Mouse (Mus musculus): Measurements from ENCODE around the gene Acsl6. TPM values are rescaled to one million over a fixed set of nuclear protein-coding genes. Genes with fewer than 3 reads are reported as not detected.
"Not testable (repeated sequence)": the region's sequence is repeated elsewhere in the genome, so short reads cannot be mapped to it uniquely, and the experiment has no call there.

Gene Acsl6
- polyA plus RNA-seq, 1 experiment: 0.53 TPM

DNA sequence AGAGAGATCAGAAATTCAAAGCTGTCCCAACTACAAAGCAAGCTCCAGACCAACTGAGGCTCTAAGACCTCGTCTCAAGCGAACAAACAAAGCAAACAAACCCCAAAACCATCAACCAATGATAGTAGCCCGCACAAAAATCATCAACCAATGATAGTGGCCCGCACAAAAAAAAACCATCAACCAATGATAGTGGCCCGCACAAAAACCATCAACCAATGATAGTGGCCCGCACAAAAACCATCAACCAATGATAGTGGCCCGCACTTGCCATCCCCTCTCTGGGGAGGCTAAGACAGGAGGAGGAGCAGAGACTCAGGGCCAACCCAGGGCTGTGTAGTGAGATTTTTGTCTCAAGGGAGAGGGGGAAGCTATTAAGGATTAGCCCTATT is 52.0 kb downstream of the Acsl6 start:
- no peak for DNase-seq (ENCODE audit: low read depth, low spot score)
- WGBS: 69% methylated on average over 7 of the region's 7 CpGs

DNA sequence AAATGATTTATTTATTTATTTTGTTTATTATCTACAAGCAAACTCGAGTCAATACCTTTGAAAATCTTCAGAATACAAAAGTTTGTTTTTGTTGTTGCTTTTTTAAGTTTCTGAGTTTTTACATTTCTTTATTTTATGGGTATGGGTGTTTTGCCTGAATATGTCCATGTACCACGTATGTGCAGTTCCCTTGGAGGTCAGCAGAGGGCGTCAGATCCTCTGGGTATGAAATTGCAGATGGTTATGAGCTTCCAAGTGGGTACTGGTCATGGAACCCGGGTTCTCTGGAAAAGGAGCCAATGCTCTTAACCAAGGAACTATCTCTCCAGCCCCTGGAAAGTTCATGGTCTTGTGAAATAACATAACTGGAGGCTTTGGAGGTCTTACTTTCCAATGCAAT is 53.1 kb downstream of the Acsl6 start:
- no peak for DNase-seq (ENCODE audit: low read depth, low spot score)
- WGBS: 47% methylated on average over 4 of the region's 4 CpGs

DNA sequence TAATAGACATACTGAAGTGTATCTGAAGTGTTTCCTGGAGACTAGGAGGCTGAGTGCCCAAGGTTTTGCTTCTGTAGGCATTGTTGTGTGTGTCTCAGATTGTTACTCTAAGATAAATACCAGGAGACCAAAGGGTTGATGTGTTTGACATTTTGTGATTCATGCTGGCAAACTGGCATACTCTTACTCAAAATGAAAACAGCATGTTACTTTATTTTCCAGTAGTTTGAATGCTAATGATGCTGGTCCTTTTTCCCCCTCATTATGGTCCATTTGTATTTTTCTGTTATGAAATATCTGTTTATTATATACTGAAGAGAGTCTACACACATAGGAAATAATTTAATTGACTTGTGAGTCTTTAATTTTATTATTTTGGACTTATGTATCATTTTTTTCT is 69.0 kb downstream of the Acsl6 start:
- no peak for DNase-seq (ENCODE audit: low read depth, low spot score)

DNA sequence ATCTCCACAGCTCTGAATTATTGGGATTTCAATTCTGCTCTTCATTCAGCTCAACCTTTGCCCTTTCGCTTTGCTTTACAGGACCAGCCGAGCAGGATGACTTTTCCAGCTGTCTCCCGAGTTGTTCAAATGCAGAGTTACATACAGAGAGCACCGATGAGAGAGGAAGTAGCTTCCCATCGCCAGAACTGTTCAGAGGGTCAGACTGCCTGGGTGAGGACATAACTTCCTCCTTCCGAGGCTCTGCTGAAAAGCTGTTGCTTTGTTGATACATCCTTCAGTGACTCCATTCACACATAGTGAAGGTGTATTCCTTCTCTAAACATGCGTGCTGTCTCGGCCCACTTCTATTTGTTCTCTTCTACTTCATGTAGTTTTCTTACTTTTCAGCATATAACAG is 86.8 kb downstream of the Acsl6 start:
- 37% methylated on average over 8 of the region's 8 CpGs for WGBS
- DNase-seq (ENCODE audit: low read depth, low spot score): no peak

DNA sequence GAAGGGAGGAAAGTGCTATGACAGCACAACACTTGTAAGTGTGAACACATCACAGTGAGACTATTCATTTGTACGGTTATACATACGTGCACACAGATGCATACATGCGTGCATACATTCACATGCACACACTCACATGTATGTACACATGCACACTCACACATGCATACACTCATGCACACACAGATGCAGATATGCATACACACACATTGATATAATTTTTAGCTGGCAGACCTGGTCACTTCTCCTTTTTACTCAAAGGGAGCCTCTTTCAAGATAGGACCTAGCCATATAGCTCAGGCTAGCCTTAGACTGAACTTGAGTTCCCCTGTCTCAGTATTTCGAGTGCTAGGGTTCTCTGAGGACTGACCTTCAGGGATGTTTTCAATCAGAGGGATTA is 87.7 kb downstream of the Acsl6 start:
- WGBS: 87% methylated on average over 4 of the region's 4 CpGs
- no peak for DNase-seq (ENCODE audit: low read depth, low spot score)

DNA sequence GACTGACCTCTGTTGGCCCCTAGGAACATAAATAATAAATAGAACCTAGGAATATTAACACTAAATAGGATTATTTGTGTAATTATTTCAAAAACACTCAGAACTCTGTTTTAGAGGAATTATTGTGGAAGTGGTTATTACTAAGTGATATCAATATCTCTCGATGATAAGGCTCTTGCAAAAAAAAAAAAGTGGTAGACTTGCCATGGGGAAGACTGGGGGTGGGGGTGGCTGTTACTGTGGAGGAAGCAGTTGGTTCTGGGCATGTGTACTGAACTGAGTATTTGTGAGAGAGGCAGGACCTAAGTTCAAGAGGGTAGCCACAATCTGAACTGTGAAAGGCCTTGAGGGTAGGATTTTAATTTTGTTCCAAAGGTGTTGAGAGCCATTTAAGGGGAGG is 93.1 kb downstream of the Acsl6 start:
- 82% methylated on average over 1 of the region's 1 CpGs for WGBS
- DNase-seq (ENCODE audit: low read depth, low spot score): no peak

DNA sequence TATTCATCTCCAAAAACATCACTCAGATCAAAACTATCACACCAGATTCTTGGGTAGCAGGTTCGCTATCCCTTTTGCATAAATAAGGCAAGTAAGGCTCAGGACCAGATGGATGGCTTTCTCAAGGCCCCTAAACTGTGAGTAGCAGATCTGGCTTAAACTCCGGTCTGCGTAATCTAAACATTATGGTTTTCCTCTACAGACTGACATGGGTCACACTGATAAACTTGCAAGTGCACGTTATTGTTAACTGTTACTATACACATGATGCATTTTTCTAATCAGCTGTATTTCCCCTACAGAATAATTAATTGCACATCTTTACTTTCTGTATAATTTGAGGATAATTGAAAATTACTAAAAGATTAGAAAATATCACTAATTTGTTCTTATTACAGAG is 94.5 kb downstream of the Acsl6 start:
- 82% methylated on average over 4 of the region's 4 CpGs for WGBS
- DNase-seq (ENCODE audit: low read depth, low spot score): no peak

DNA sequence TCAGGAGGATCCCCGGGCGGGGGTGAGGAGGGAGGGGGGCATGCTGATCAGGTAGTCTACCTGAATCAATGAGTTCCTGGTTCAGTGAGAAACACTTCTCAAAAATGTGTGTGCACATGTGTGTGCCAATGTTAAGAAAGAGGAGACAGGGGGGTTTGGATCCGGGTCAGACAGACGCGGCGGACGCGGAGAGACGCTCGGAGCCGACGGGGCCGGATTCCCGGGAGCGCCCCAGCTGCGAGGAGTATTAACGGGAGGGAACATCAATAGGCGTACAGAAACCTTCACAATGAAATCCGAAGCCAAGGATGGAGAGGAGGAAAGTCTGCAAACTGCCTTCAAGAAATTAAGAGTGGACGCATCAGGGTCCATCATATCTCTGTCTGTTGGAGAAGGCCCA is 97.2 kb downstream of the Acsl6 start:
- WGBS: 93% methylated on average over 20 of the region's 20 CpGs
- not testable (repeated sequence) for DNase-seq (ENCODE audit: low read depth, low spot score)

DNA sequence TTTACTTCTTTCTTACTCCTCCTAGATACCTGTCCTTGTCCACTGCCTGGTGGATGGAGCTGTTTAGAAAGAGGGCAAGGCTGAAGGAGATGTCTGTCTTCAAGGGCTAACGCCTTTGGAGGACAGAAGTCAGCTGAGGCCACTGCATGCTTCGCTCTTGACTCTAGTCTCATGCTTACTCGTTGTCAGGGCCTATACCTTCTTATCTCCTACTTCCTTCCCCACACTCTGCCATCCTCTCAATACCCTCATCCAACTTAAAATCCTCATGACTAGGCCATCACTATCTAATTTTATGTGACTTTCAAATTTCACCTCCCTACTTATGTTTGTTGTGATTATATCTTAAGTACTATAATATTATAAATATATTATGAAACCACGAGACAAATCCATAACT is 101.3 kb downstream of the Acsl6 start:
- 79% methylated on average over 4 of the region's 4 CpGs for WGBS
- DNase-seq (ENCODE audit: low read depth, low spot score): no peak

DNA sequence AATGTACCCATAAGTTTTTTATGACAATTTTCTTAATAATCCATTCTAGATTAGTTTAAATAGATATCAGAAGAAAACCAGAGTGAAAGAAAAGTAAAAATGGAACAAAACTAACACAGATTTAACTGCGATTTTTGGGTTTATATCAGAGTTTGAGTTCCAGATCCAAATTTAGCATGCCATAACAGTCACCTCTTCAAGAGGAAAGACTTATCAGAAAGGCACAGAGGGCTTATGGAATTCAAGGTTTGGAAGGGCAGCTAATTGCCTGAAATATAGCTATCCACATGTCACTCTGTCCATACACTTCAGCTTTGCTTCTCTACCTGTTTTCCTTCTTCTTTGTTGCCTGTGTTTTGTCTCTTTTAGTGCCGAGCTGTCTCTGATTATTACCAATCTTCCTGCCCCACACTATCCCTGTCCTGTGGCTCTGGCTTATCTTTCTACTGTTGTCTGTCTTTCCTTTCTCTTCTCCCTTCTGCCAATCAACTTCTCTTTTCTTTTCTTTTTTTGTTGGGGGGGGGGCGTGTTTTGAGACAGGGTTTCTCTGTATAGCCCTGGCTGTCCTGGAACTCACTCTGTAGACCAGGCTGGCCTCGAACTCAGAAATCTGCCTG is 103.4 kb downstream of the Acsl6 start:
- 70% methylated on average over 4 of the region's 4 CpGs for WGBS
- DNase-seq (ENCODE audit: low read depth, low spot score): no peak

DNA sequence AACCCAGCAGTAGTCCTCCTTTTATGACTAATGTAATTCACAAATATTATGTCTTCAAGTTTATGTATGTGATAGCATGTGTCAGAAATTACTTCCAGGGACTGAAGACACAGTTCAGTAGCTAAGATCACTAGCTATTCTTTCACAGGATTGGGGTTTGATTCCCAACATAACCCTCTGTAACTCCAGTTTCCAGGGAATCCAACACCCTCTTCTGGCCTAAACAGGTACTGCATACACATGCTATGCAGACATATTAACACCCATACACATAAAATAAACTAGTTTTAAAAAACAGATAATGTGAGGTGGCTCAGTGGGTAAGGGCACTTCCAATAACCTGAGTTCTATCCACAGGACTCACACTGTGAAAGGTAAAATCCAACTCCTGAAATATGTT is 107.0 kb downstream of the Acsl6 start:
- no peak for DNase-seq (ENCODE audit: low read depth, low spot score)

DNA sequence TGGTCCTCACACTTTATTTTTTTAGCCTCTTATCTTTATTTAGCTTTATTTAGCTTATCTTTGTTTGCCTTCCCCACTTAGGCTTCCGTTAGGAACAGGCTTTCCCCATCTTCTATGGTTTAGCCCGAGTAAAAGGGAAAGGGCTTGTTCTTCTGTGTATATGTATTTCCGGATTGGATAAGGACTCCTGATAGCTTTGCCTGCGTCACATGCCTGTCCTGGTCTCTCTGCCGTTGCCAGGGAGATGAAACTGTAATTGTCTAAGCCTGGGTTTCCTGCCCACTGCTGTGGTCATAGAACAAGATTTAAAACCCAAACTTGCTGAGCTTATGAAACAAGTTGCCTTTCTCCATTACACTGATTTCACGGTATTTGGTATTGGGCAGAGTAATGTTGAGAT is 109.4 kb downstream of the Acsl6 start:
- 5% methylated on average over 6 of the region's 6 CpGs for WGBS

More for the DNA sequence above, 109.4 kb downstream of the Acsl6 start:
- peak; percentile 3 for DNase-seq (ENCODE audit: low read depth, low spot score)

Other genes with a start within 250 kb of the Acsl6 start
- 20.1 and 23.6 TPM in 2 replicates for gene Pdlim4, start 234.8 kb upstream of the Acsl6 start, polyA plus RNA-seq (2012; rRNA removed)
- 3.3 and 3.8 TPM in 2 replicates for gene P4ha2, start 203.7 kb upstream of the Acsl6 start, polyA plus RNA-seq (2012; rRNA removed)
- 0.15 and 0.21 TPM in 2 replicates for gene Csf2, start 54.1 kb upstream of the Acsl6 start, polyA plus RNA-seq (2012; rRNA removed)
- gene Il3, start 36.5 kb upstream of the Acsl6 start, polyA plus RNA-seq (2012; rRNA removed): not detected in 2 replicates
- not detected in 2 replicates for gene Meikin, start 66.9 kb downstream of the Acsl6 start, polyA plus RNA-seq (2012; rRNA removed)
- gene Fnip1, start 134.4 kb downstream of the Acsl6 start, polyA plus RNA-seq (2012; rRNA removed): 1.1 and 1.9 TPM in 2 replicates
- gene Rapgef6, start 219.0 kb downstream of the Acsl6 start, polyA plus RNA-seq (2012; rRNA removed): 11.1 and 19.1 TPM in 2 replicates

Data from large intestine, adult 2 months (tissue).